ENCODE assay signal across 32 mouse cellular contexts in the genomic region with DNA sequence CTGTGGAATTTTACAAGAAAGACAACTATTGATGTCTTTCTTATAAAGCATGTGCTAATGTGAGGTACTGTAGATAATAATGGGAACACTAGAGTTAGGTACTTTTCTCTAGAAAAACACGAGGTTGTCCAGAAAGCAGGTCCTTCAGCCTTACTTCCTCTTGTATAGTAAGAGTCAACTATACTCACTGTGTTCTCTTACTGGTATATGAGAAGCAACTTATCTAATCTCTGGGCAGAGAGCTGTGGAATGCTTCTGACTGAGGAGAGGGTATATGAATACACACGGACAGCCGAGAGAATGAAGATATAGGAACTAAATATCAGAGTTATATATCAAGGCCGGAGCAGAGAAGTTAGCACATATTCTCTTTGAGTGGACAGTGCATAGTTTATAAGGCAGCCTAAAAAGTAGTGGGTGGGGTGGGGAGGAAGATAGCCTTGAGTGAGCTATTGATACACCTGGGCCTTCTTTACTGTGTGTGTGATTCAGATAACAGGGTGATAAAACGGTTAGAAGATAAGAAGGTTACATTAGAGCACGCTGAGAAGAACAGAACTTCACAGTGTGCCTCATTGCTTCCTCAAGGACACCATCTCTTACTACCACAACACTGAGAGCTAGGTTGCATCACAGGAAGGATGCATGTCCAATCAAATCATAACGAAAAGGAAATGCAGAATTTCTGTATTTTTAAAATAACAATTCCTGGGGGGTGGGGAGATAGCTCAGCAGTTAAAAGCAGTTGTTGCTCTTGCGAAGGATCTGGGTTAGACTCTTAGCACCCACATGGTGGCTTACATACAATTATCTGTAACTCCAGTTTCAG. TPM values are rescaled to one million over a fixed set of nuclear protein-coding genes. Genes with fewer than 3 reads are reported as not detected.
DNase-seq lines count a peak whose midpoint lies in the region; ATAC-seq lines count a peak whose summit lies in the region.
"Had no signal": no experiment of that assay in that cellular context is flagged by ENCODE, and none has a peak within 500 bp of the region (broad histone marks: within the 10 kb centered on the region; RNA-seq: fewer than 3 reads in every experiment).

No protein-coding gene starts in this region.

- H3K9me3 ChIP-seq in intestine, embryonic 16.5 days (ENCODE audit: control insufficient read depth, low read length), result no peaks in the 10 kb centered on the region
- no peaks in the 10 kb centered on the region for H3K9me3 ChIP-seq in hindbrain, embryonic 13.5 days
- H3K9me3 ChIP-seq: embryonic facial prominence, embryonic 12.5 days; embryonic facial prominence, embryonic 15.5 days; heart, embryonic 12.5 days; heart, embryonic 15.5 days; hindbrain, embryonic 10.5 days had no signal

- peak overlapping the region; percentile 56 for H3K27ac ChIP-seq in intestine, embryonic 16.5 days (ENCODE audit: low read length)
- H3K27ac ChIP-seq in hindbrain, embryonic 13.5 days, result no peak overlapping the region
- H3K27ac ChIP-seq: embryonic facial prominence, embryonic 12.5 days; embryonic facial prominence, embryonic 15.5 days; gastrocnemius, adult 2 months; heart, embryonic 15.5 days; hindbrain, embryonic 10.5 days; hindbrain, embryonic 14.5 days; hindbrain, postnatal 0 days had no signal

- 57% methylated on average over 8 of the region's 8 CpGs for WGBS in intestine, embryonic 16.5 days
- WGBS in hindbrain, embryonic 13.5 days, result 92% methylated on average over 8 of the region's 8 CpGs

- 0 out of 2 replicates have a peak overlapping the region, but pooled peaks have one; percentile 22 for H3K4me2 ChIP-seq in intestine, embryonic 16.5 days (ENCODE audit: low read depth, low read length)
- no peak overlapping the region for H3K4me2 ChIP-seq in hindbrain, embryonic 13.5 days
- H3K4me2 ChIP-seq: embryonic facial prominence, embryonic 12.5 days; embryonic facial prominence, embryonic 15.5 days; heart, embryonic 12.5 days; heart, embryonic 15.5 days; hindbrain, embryonic 14.5 days had no signal

- no peaks in the 10 kb centered on the region for H3K36me3 ChIP-seq in intestine, embryonic 16.5 days (ENCODE audit: control insufficient read depth, insufficient read depth, low read length)
- no peaks in the 10 kb centered on the region for H3K36me3 ChIP-seq in hindbrain, embryonic 13.5 days
- H3K36me3 ChIP-seq: embryonic facial prominence, embryonic 12.5 days; embryonic facial prominence, embryonic 15.5 days; heart, embryonic 12.5 days; heart, embryonic 15.5 days; hindbrain, embryonic 10.5 days had no signal

- H3K9ac ChIP-seq in intestine, embryonic 16.5 days (ENCODE audit: low read depth, low read length), result no peak overlapping the region
- no peak overlapping the region for H3K9ac ChIP-seq in hindbrain, embryonic 13.5 days
- H3K9ac ChIP-seq: embryonic facial prominence, embryonic 12.5 days; embryonic facial prominence, embryonic 15.5 days; forebrain, postnatal 0 days; heart, embryonic 12.5 days; heart, embryonic 15.5 days; hindbrain, embryonic 14.5 days had no signal

- no peak for DNase-seq in kidney, postnatal 36 days
- DNase-seq in right cerebral cortex, postnatal 25 days, result no peak
- DNase-seq: adrenal gland, postnatal 10 days; adrenal gland, postnatal 36 days; cerebellum, adult 18-20 months; cerebellum, adult 9-11 months; cerebellum, postnatal 25 days; forebrain, postnatal 0 days; gastrocnemius, adult 2 months; gastrocnemius, postnatal 14 days; heart, adult 18-20 months; heart, postnatal 10 days; heart, postnatal 36 days had no signal

- H3K4me1 ChIP-seq in intestine, embryonic 16.5 days (ENCODE audit: control insufficient read depth, insufficient read depth, low read length), result no peaks in the 10 kb centered on the region
- H3K4me1 ChIP-seq in hindbrain, embryonic 13.5 days (replicated peaks), result no peaks in the 10 kb centered on the region
- H3K4me1 ChIP-seq: embryonic facial prominence, embryonic 12.5 days; embryonic facial prominence, embryonic 15.5 days; heart, embryonic 12.5 days; heart, embryonic 15.5 days; hindbrain, embryonic 10.5 days had no signal

- H3K4me3 ChIP-seq in intestine, embryonic 16.5 days (ENCODE audit: low read length), result no peak overlapping the region
- no peak overlapping the region for H3K4me3 ChIP-seq in hindbrain, embryonic 13.5 days
- H3K4me3 ChIP-seq: embryonic facial prominence, embryonic 12.5 days; embryonic facial prominence, embryonic 15.5 days; gastrocnemius, adult 2 months; heart, embryonic 12.5 days; heart, embryonic 15.5 days; hindbrain, embryonic 10.5 days had no signal

- peak; percentile 94 for ATAC-seq in granulocyte monocyte progenitor cell, adult 5-6 weeks (replicated peaks; ENCODE audit: poor library complexity, severe bottlenecking)
- ATAC-seq in intestine, embryonic 16.5 days, result peak; percentile 95
- ATAC-seq in megakaryocyte progenitor cell, adult 5-6 weeks (replicated peaks; ENCODE audit: poor library complexity), result peak; percentile 87
- no peak for ATAC-seq in hindbrain, embryonic 13.5 days (ENCODE audit: low FRiP score)
- ATAC-seq: forebrain, embryonic 14.5 days; forebrain, postnatal 0 days; hindbrain, postnatal 0 days; Patski had no signal

- H3K27me3 ChIP-seq in intestine, embryonic 16.5 days (replicated peaks; ENCODE audit: control insufficient read depth, insufficient read depth, low read length), result no peaks in the 10 kb centered on the region
- no peaks in the 10 kb centered on the region for H3K27me3 ChIP-seq in hindbrain, embryonic 13.5 days
- H3K27me3 ChIP-seq: embryonic facial prominence, embryonic 12.5 days; embryonic facial prominence, embryonic 15.5 days; heart, embryonic 12.5 days; heart, embryonic 15.5 days had no signal

RNA-seq across cellular contexts. Expression of gene Mgam, which starts 12.3 kb away (rescaled TPM):
- total RNA-seq in granulocyte monocyte progenitor cell, adult 5-6 weeks (2014; fragmentation: Nextera tagmentation), result 18.1 and 21.7 TPM in 2 replicates
- 63.1 and 63.3 TPM in 2 replicates for total RNA-seq in granulocyte monocyte progenitor cell, adult 5-6 weeks (2017)
- polyA plus RNA-seq in intestine, embryonic 16.5 days (2015; fragmentation: Nextera tagmentation; extraction: Ambion mirVana), result 35.4 and 46.0 TPM in 2 replicates
- 35.6 and 43.9 TPM in 2 replicates for total RNA-seq in megakaryocyte progenitor cell, adult 5-6 weeks (2015)
- 55.5 and 85.3 TPM in 2 replicates for total RNA-seq in megakaryocyte progenitor cell, adult 5-6 weeks (2017)
- polyA plus RNA-seq in hindbrain, embryonic 13.5 days (2015; fragmentation: Nextera tagmentation; extraction: Ambion mirVana), result 0.05 TPM in 1 of 2 replicates, not detected in the other
- polyA plus RNA-seq: hindbrain, embryonic 10.5 days; Patski had no signal

RNA-seq across cellular contexts. Expression of gene Tas2r138, which starts 27.8 kb away (rescaled TPM):
- total RNA-seq in granulocyte monocyte progenitor cell, adult 5-6 weeks (2014; fragmentation: Nextera tagmentation), result not detected in 2 replicates
- total RNA-seq in granulocyte monocyte progenitor cell, adult 5-6 weeks (2017), result not detected in 2 replicates
- not detected in 2 replicates for polyA plus RNA-seq in intestine, embryonic 16.5 days (2015; fragmentation: Nextera tagmentation; extraction: Ambion mirVana)
- total RNA-seq in megakaryocyte progenitor cell, adult 5-6 weeks (2015), result not detected in 2 replicates
- not detected in 2 replicates for total RNA-seq in megakaryocyte progenitor cell, adult 5-6 weeks (2017)
- polyA plus RNA-seq in hindbrain, embryonic 13.5 days (2015; fragmentation: Nextera tagmentation; extraction: Ambion mirVana), result not detected in 2 replicates
- total RNA-seq: adrenal gland, adult 18-20 months; adrenal gland, postnatal 10 days; adrenal gland, postnatal 36 days; common myeloid progenitor, adult 5-6 weeks; ES-E14; forebrain, postnatal 0 days; gastrocnemius, adult 2 months; gastrocnemius, postnatal 14 days; gastrocnemius, postnatal 4 days; heart, adult 18-20 months; heart, postnatal 10 days; heart, postnatal 36 days; hindbrain, postnatal 0 days had no signal
- polyA plus RNA-seq: embryonic facial prominence, embryonic 12.5 days; embryonic facial prominence, embryonic 15.5 days; forebrain, embryonic 11.5 days; forebrain, embryonic 14.5 days; forebrain, postnatal 0 days; frontal cortex, adult 2 months; heart, embryonic 12.5 days; heart, embryonic 15.5 days; hindbrain, embryonic 10.5 days; hindbrain, embryonic 14.5 days; hindbrain, postnatal 0 days; Patski had no signal

RNA-seq across cellular contexts. Expression of gene Clec5a, which starts 55.3 kb away (rescaled TPM):
- 59.5 and 89.0 TPM in 2 replicates for total RNA-seq in granulocyte monocyte progenitor cell, adult 5-6 weeks (2014; fragmentation: Nextera tagmentation)
- total RNA-seq in granulocyte monocyte progenitor cell, adult 5-6 weeks (2017), result 90.0 and 126 TPM in 2 replicates
- polyA plus RNA-seq in intestine, embryonic 16.5 days (2015; fragmentation: Nextera tagmentation; extraction: Ambion mirVana), result 0.93 and 1.3 TPM in 2 replicates
- total RNA-seq in megakaryocyte progenitor cell, adult 5-6 weeks (2015), result 90.9 and 108 TPM in 2 replicates
- total RNA-seq in megakaryocyte progenitor cell, adult 5-6 weeks (2017), result 113 and 138 TPM in 2 replicates
- polyA plus RNA-seq in hindbrain, embryonic 13.5 days (2015; fragmentation: Nextera tagmentation; extraction: Ambion mirVana), result 0.66 and 1.6 TPM in 2 replicates
- total RNA-seq: ES-E14 had no signal
- polyA plus RNA-seq: Patski had no signal
